Mouse (Mus musculus) intestine, embryonic 15.5 days (tissue): ENCODE results near the gene Atp6v0a1. TPM values are rescaled to one million over a fixed set of nuclear protein-coding genes. Genes with fewer than 3 reads are reported as not detected.
A peak's percentile ranks its signal among the peaks of the same experiment; 100 is the strongest.

ENCODE experiments used
- ATAC-seq: fragments of 200-750 bp; cut with Nextera tagmentation; 2 replicates; pipeline ENCODE4 v1.8.0; 2017; ENCODE audit warnings: moderate TSS enrichment, moderate library complexity
- H3K27ac ChIP-seq: fragments of 300-500 bp; sonication (generic); 2 replicates; pipeline ENCODE4 v1.5.1; 2015; ENCODE audit warnings: mild to moderate bottlenecking, inconsistent platforms
- H3K27me3 ChIP-seq: fragments of 300-500 bp; sonication (generic); replicated peaks from 2 replicates; pipeline ENCODE4 v1.6.1; 2015; ENCODE audit warnings: inconsistent platforms
- H3K36me3 ChIP-seq: fragments of 300-500 bp; sonication (generic); 2 replicates; pipeline ENCODE4 v1.6.1; 2015; ENCODE audit warnings: inconsistent platforms
- H3K4me1 ChIP-seq: fragments of 300-500 bp; sonication (generic); replicated peaks from 2 replicates; pipeline ENCODE4 v1.6.1; 2015; ENCODE audit warnings: inconsistent platforms
- H3K4me2 ChIP-seq: fragments of 300-500 bp; sonication (generic); replicated peaks from 2 replicates; pipeline ENCODE4 v1.6.1; 2015; ENCODE audit warnings: mild to moderate bottlenecking, inconsistent platforms
- H3K4me3 ChIP-seq: fragments of 300-500 bp; sonication (generic); replicated peaks from 2 replicates; pipeline ENCODE4 v1.5.1; 2015; ENCODE audit warnings: inconsistent platforms
- H3K9ac ChIP-seq: fragments of 300-500 bp; sonication (generic); 2 replicates; pipeline ENCODE4 v1.6.1; 2015; ENCODE audit warnings: inconsistent platforms
- H3K9me3 ChIP-seq: fragments of 300-500 bp; sonication (generic); 2 replicates; pipeline ENCODE4 v1.6.1; 2016; ENCODE audit warnings: inconsistent platforms
- WGBS: fragments of 180-500 bp; shearing (Covaris S2); methylation state at CpG from one replicate; pipeline ENCODE4 v1.1.7; 2015; 5-methylcytosine and 5-hydroxymethylcytosine counted together
- polyA plus RNA-seq: library from polyadenylated mRNA; unstranded; fragments of >200 nt; fragmentation: Nextera tagmentation; extraction: Ambion mirVana; gene quantifications from 2 replicates; pipeline ENCODE4 v1.2.1, GENCODE M21; 2015

Gene Atp6v0a1
- 35.4 and 36.2 TPM in 2 replicates for polyA plus RNA-seq

GRCm38 (mm10) chr11:101009046-101009887 lies at the start of gene Atp6v0a1:
Atp6v0a1 (plus strand) TSS chr11:101009452.
- under 1% methylated on average over 44 of the region's 44 CpGs for WGBS
- peak within 1 kb of the TSS; percentile 79 for H3K9ac ChIP-seq
- no peaks in the 10 kb centered on the region for H3K9me3 ChIP-seq
- H3K4me3 ChIP-seq: peak within 1 kb of the TSS; percentile 65
- H3K4me1 ChIP-seq: peaks cover 10% of the 10 kb centered on the region; the same call in 1 of the 2 replicates
- H3K4me2 ChIP-seq: peak within 1 kb of the TSS; percentile 77
- H3K27ac ChIP-seq: peak within 1 kb of the TSS; percentile 71
- peaks cover 8% of the 10 kb centered on the region for H3K36me3 ChIP-seq
- peak; percentile 99 for ATAC-seq
- H3K27me3 ChIP-seq: no peaks in the 10 kb centered on the region

- H3K9me3 ChIP-seq: no peaks in the 10 kb centered on the region
- 0 out of 2 replicates have a peak overlapping the region, but pooled peaks have one; percentile 67 for H3K27ac ChIP-seq
- 0 out of 2 replicates have a peak, but pooled peaks cover 7% of the 10 kb centered on the region for H3K36me3 ChIP-seq
- H3K27me3 ChIP-seq: peaks cover 15% of the 10 kb centered on the region
- no peak for ATAC-seq
- H3K4me2 ChIP-seq: peak overlapping the region; percentile 43
- 4% methylated on average over 14 of the region's 14 CpGs for WGBS
- peak overlapping the region; percentile 13 for H3K4me3 ChIP-seq
- H3K4me1 ChIP-seq: peaks cover 47% of the 10 kb centered on the region
- H3K9ac ChIP-seq: no peak overlapping the region
Observed at GRCm38 (mm10) chr11:100959464-100959810, 49.8 kb upstream of the Atp6v0a1 start.

DNA sequence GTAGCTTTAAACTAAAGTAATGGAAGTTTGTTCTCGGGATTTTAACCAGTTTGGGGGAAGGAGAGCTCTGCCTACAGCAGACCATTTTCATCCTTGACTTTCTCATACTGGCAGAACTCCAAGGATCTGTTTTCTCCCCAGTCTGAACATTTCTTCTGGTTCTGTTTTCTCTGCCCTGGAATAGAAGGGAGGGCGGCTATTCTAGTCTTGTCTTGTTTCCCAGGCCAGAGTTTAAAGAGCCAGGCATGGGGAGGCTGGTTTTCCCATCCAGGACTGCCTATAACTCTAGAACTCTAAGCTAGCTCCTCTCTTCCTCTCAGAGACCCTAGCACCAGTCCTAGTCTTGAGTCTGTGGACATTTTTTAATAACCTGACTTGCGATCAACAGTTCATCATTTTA lies 49.4 kb upstream of the Atp6v0a1 start:
- no peak for ATAC-seq
- no peak overlapping the region for H3K4me3 ChIP-seq
- 0 out of 2 replicates have a peak, but pooled peaks cover 7% of the 10 kb centered on the region for H3K36me3 ChIP-seq
- 28% methylated on average over 3 of the region's 3 CpGs for WGBS
- peaks cover 47% of the 10 kb centered on the region for H3K4me1 ChIP-seq
- H3K27me3 ChIP-seq: peaks cover 15% of the 10 kb centered on the region
- H3K9me3 ChIP-seq: no peaks in the 10 kb centered on the region
- no peak overlapping the region for H3K9ac ChIP-seq
- peak overlapping the region; percentile 43 for H3K4me2 ChIP-seq
- H3K27ac ChIP-seq: peak overlapping the region; percentile 67; the same call in 1 of the 2 replicates

GRCm38 (mm10) chr11:100960540-100960939 lies 48.7 kb upstream of the Atp6v0a1 start:
- Histone ChIP-seq H3K27ac (no peak overlapping the region), H3K36me3 (0 out of 2 replicates have a peak, but pooled peaks cover 7% of the 10 kb centered on the region), H3K9ac (no peak overlapping the region), H3K4me3 (no peak overlapping the region), H3K4me1 (peaks cover 47% of the 10 kb centered on the region), H3K27me3 (peaks cover 15% of the 10 kb centered on the region), H3K9me3 (no peaks in the 10 kb centered on the region), H3K4me2 (no peak overlapping the region; the same call in 1 of the 2 replicates)
- peak; percentile 51; the same call in 1 of the 2 replicates for ATAC-seq
- 25% methylated on average over 6 of the region's 6 CpGs for WGBS

GRCm38 (mm10) chr11:100962371-100962911 lies 46.8 kb upstream of the Atp6v0a1 start:
- H3K27me3 ChIP-seq: peaks cover 15% of the 10 kb centered on the region
- H3K27ac ChIP-seq: peak overlapping the region; percentile 66
- peaks cover 56% of the 10 kb centered on the region for H3K4me1 ChIP-seq
- no peak overlapping the region for H3K4me3 ChIP-seq
- ATAC-seq: 0 out of 2 replicates have a peak, but pooled peaks have one; percentile 16
- 52% methylated on average over 9 of the region's 9 CpGs for WGBS
- no peak overlapping the region for H3K9ac ChIP-seq
- 0 out of 2 replicates have a peak, but pooled peaks cover 4% of the 10 kb centered on the region for H3K36me3 ChIP-seq
- no peaks in the 10 kb centered on the region for H3K9me3 ChIP-seq
- H3K4me2 ChIP-seq: 0 out of 2 replicates have a peak overlapping the region, but pooled peaks have one; percentile 19

DNA sequence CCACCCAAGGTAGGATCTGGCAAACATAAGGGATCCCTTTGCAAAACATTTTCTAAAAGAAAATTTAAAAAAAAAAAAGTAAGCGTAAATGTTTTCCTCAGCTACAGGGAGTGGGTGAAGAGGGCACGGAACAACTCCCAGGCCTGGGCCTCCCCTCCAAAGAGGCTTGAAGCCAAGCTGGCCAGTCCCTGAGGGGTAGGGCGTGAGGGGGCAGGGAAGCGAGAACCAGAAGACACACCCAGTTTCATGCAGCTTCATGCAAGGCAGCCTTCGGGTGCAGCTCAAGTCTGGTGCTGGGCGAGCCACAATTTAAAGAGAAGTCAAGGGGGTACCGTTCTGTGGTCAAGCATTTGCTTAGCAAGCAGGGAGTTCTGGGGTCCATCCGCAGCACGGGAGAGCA lies 45.6 kb upstream of the Atp6v0a1 start:
- H3K4me3 ChIP-seq: no peak overlapping the region
- peaks cover 52% of the 10 kb centered on the region for H3K4me1 ChIP-seq
- no peaks in the 10 kb centered on the region for H3K36me3 ChIP-seq
- no peak overlapping the region for H3K4me2 ChIP-seq
- peak overlapping the region; percentile 8; the same call in 1 of the 2 replicates for H3K27ac ChIP-seq
- H3K9ac ChIP-seq: no peak overlapping the region
- no peaks in the 10 kb centered on the region for H3K9me3 ChIP-seq
- H3K27me3 ChIP-seq: peaks cover 6% of the 10 kb centered on the region
- no peak for ATAC-seq
- WGBS: 73% methylated on average over 9 of the region's 9 CpGs

- no peak overlapping the region for H3K4me2 ChIP-seq
- WGBS: 84% methylated on average over 7 of the region's 7 CpGs
- peaks cover under 1% of the 10 kb centered on the region; the same call in 1 of the 2 replicates for H3K27me3 ChIP-seq
- ATAC-seq: no peak
- no peak overlapping the region for H3K9ac ChIP-seq
- peaks cover 48% of the 10 kb centered on the region for H3K4me1 ChIP-seq
- H3K36me3 ChIP-seq: no peaks in the 10 kb centered on the region
- H3K9me3 ChIP-seq: no peaks in the 10 kb centered on the region
- H3K27ac ChIP-seq: 0 out of 2 replicates have a peak overlapping the region, but pooled peaks have one; percentile 8
- H3K4me3 ChIP-seq: no peak overlapping the region
Observed at GRCm38 (mm10) chr11:100964180-100964579, 45.1 kb upstream of the Atp6v0a1 start.

DNA sequence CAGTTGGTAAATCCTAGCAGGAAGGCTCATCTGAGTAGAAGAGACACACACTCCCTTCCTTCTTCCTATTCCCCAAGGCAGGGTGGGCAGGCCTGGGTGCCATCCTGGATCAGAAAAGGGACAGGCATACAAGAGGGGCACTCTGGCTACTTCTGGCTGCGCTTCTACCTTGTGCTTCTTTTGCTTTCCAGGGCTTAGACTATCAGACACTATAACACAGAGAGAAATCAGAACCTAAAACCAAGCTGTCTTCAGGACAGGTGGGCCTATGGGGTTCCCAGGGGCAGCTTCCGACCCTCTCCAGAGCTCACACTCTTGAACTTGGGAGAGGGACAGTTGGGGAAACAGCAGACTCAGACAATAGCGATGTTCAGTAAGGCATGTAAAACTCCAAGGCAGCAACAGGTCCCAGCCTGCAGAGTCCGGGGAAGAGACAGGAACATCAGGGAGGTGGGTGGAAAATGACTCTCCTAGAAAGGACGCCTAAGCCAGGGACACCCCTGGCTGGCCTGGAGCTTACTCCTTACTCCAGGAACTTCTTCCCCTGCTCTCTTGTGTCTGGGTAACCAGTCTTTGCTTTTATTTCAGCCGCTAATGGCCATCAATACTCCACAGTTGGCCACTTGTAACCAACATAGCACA lies 44.2 kb upstream of the Atp6v0a1 start:
- no peak overlapping the region for H3K27ac ChIP-seq
- no peak overlapping the region for H3K4me3 ChIP-seq
- H3K9me3 ChIP-seq: no peaks in the 10 kb centered on the region
- no peak overlapping the region for H3K4me2 ChIP-seq
- H3K27me3 ChIP-seq: no peaks in the 10 kb centered on the region
- peaks cover 44% of the 10 kb centered on the region for H3K4me1 ChIP-seq
- 87% methylated on average over 6 of the region's 6 CpGs for WGBS
- no peak overlapping the region for H3K9ac ChIP-seq
- ATAC-seq: no peak
- no peaks in the 10 kb centered on the region for H3K36me3 ChIP-seq

- H3K4me3 ChIP-seq: no peak overlapping the region
- H3K4me2 ChIP-seq: no peak overlapping the region
- H3K9ac ChIP-seq: no peak overlapping the region
- H3K4me1 ChIP-seq: peaks cover 37% of the 10 kb centered on the region
- WGBS: 75% methylated on average over 6 of the region's 6 CpGs
- H3K9me3 ChIP-seq: no peaks in the 10 kb centered on the region
- no peak for ATAC-seq
- no peak overlapping the region for H3K27ac ChIP-seq
- no peaks in the 10 kb centered on the region for H3K36me3 ChIP-seq
- no peaks in the 10 kb centered on the region for H3K27me3 ChIP-seq
Observed at GRCm38 (mm10) chr11:100965760-100966159, 43.5 kb upstream of the Atp6v0a1 start.

- Histone ChIP-seq H3K4me2 (peak overlapping the region; percentile 88), H3K27ac (no peak overlapping the region), H3K9ac (no peak overlapping the region), H3K4me3 (peak overlapping the region; percentile 69; the same call in 1 of the 2 replicates), H3K36me3 (no peaks in the 10 kb centered on the region), H3K9me3 (no peaks in the 10 kb centered on the region), H3K27me3 (0 out of 2 replicates have a peak, but pooled peaks cover 3% of the 10 kb centered on the region), H3K4me1 (peaks cover 41% of the 10 kb centered on the region)
- no peak for ATAC-seq
- 56% methylated on average over 5 of the region's 5 CpGs for WGBS
Observed at GRCm38 (mm10) chr11:100967376-100967775, 41.9 kb upstream of the Atp6v0a1 start.

DNA sequence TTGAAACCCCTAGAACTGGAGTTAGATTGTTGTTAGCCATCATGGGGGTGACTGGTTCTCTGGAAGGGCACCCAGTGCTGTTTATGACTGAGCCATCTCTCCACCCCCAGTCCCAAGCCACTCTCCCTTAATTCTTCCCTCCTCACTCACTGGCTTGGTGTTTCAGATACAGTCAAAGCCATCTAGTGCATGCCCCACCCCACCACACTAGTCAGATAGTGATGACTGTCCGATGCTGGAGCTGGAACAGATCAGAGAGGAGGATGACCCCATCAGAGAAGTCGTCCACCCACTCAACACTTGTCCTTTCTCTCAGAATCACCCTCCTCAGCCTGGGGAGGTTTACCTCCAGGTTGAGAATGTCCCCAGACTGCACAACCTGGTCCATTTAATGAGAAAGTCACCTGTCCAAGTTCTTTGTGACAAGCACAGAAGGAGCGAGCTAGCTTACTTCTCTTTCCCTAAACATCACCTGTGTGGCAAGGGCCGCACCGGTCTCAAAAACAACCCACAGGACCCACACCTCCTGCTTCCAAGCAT lies 41.3 kb upstream of the Atp6v0a1 start:
- Histone ChIP-seq H3K9ac (0 out of 2 replicates have a peak overlapping the region, but pooled peaks have one; percentile 1), H3K4me1 (peaks cover 36% of the 10 kb centered on the region)

More for the DNA sequence above, 41.3 kb upstream of the Atp6v0a1 start:
- no peak for ATAC-seq
- no peaks in the 10 kb centered on the region for H3K36me3 ChIP-seq
- 83% methylated on average over 5 of the region's 5 CpGs for WGBS
- H3K4me3 ChIP-seq: peak overlapping the region; percentile 69
- H3K27ac ChIP-seq: no peak overlapping the region
- H3K9me3 ChIP-seq: no peaks in the 10 kb centered on the region
- H3K27me3 ChIP-seq: 0 out of 2 replicates have a peak, but pooled peaks cover 3% of the 10 kb centered on the region
- H3K4me2 ChIP-seq: peak overlapping the region; percentile 88
